Mouse (Mus musculus) Muller cell, postnatal 12 days (primary cell): ENCODE results near the gene Tnr.

Source experiments
- DNase-seq: peaks from one replicate; pipeline ENCODE4 v3.0.0-alpha.2; 2015; ENCODE audit errors: inconsistent ontology term

Tnr gene

GRCm38 (mm10) chr1:159792546-159792945 lies 269.0 kb downstream of the Tnr start:
- no peak for DNase-seq

GRCm38 (mm10) chr1:159796021-159796420 lies 272.5 kb downstream of the Tnr start:
- DNase-seq: no peak

- DNase-seq: no peak
These were observed 276.8 kb downstream of the Tnr start for GRCm38 (mm10) chr1:159800366-159800765.

GRCm38 (mm10) chr1:159801753-159802152 lies 278.2 kb downstream of the Tnr start:
- DNase-seq: peak; percentile 14

- DNase-seq: peak; percentile 55
These were observed 280.1 kb downstream of the Tnr start for GRCm38 (mm10) chr1:159803711-159804110.

GRCm38 (mm10) chr1:159809493-159809892 lies 285.9 kb downstream of the Tnr start:
- DNase-seq: no peak

GRCm38 (mm10) chr1:159811805-159812204 lies 288.2 kb downstream of the Tnr start:
- no peak for DNase-seq

GRCm38 (mm10) chr1:159812820-159813411 lies 289.3 kb downstream of the Tnr start:
- DNase-seq: peak; percentile 65

GRCm38 (mm10) chr1:159814348-159814747 lies 290.8 kb downstream of the Tnr start:
- DNase-seq: no peak

GRCm38 (mm10) chr1:159816614-159817371 lies 293.2 kb downstream of the Tnr start:
- DNase-seq: no peak

GRCm38 (mm10) chr1:159819511-159819910 lies 295.9 kb downstream of the Tnr start:
- DNase-seq: no peak

GRCm38 (mm10) chr1:159822416-159822815 lies 298.8 kb downstream of the Tnr start:
- DNase-seq: no peak

GRCm38 (mm10) chr1:159828531-159828930 lies 305.0 kb downstream of the Tnr start:
- DNase-seq: no peak

- DNase-seq: peak; percentile 76
These were observed 309.6 kb downstream of the Tnr start for GRCm38 (mm10) chr1:159833165-159833564.

GRCm38 (mm10) chr1:159833646-159834338 lies 310.2 kb downstream of the Tnr start:
- no peak for DNase-seq

- no peak for DNase-seq
These were observed 311.6 kb downstream of the Tnr start for GRCm38 (mm10) chr1:159835126-159835525.

- DNase-seq: no peak
These were observed 316.8 kb downstream of the Tnr start for GRCm38 (mm10) chr1:159840337-159840736.

GRCm38 (mm10) chr1:159842876-159843275 lies 319.3 kb downstream of the Tnr start:
- DNase-seq: no peak

GRCm38 (mm10) chr1:159852088-159852487 lies 328.5 kb downstream of the Tnr start:
- DNase-seq: no peak

- no peak for DNase-seq
These were observed 330.7 kb downstream of the Tnr start for GRCm38 (mm10) chr1:159854261-159854660.

- DNase-seq: peak; percentile 88
These were observed 338.4 kb downstream of the Tnr start for GRCm38 (mm10) chr1:159861782-159862474.

- peak; percentile 54 for DNase-seq
These were observed 342.1 kb downstream of the Tnr start for GRCm38 (mm10) chr1:159865696-159866095.
